Mouse (Mus musculus) erythroblast, embryonic 14.5 days (primary cell): ENCODE data around the gene Slitrk5.

Source experiments
- GATA1 ChIP-seq: IDR thresholded peaks from 2 replicates; pipeline ENCODE4 v1.6.1; 2012; ENCODE audit warnings: low read length, inconsistent platforms, mixed read lengths
- TAL1 ChIP-seq: IDR thresholded peaks from 3 replicates; pipeline ENCODE4 v1.6.1; 2012; ENCODE audit warnings: low read length, inconsistent platforms, mixed read lengths

DNA sequence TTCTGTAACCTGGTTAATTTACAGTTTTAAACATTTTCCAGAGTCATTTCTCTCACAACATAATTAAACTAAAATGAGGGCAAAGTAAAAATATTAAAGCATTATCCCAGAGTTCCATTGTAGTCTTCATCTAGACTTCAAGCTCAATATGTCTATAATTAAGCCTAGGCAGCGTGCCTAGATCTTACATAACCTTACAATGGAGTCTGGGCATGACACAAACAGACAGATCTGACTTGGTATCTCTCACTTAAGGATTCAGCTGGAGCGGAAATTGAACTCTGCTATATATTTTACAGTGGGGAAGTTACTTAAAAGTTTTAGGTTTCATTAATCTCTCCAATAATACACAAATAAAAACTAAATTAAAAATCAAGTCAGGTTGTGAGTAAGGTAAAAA lies 54.9 kb downstream of the Slitrk5 start:
- TF ChIP-seq GATA1 (no peak), TAL1 (no peak)
